Mouse (Mus musculus) embryonic facial prominence, embryonic 13.5 days (tissue): ENCODE data around the gene Knstrn. TPM values are rescaled to one million over a fixed set of nuclear protein-coding genes. Genes with fewer than 3 reads are reported as not detected.

Source experiments
- ATAC-seq: fragments of 200-750 bp; cut with Nextera tagmentation; 2 replicates; pipeline ENCODE4 v1.8.0; 2017; ENCODE audit warnings: low read depth; ENCODE audit not compliant: insufficient number of reproducible peaks, insufficient read depth, low FRiP score, low TSS enrichment
- H3K27ac ChIP-seq: fragments of 300-500 bp; sonication (generic); 2 replicates; pipeline ENCODE4 v1.5.1; 2015; ENCODE audit warnings: moderate library complexity, mild to moderate bottlenecking, inconsistent platforms
- H3K27me3 ChIP-seq: fragments of 300-500 bp; sonication (generic); 2 replicates; pipeline ENCODE4 v1.6.1; 2015; ENCODE audit warnings: mild to moderate bottlenecking, inconsistent platforms
- H3K36me3 ChIP-seq: fragments of 300-500 bp; sonication (generic); 2 replicates; pipeline ENCODE4 v1.6.1; 2015; ENCODE audit warnings: mild to moderate bottlenecking, inconsistent platforms
- H3K4me1 ChIP-seq: fragments of 300-500 bp; sonication (generic); 2 replicates; pipeline ENCODE4 v1.6.1; 2015; ENCODE audit warnings: inconsistent platforms
- H3K4me2 ChIP-seq: fragments of 300-500 bp; sonication (generic); 2 replicates; pipeline ENCODE4 v1.6.1; 2015; ENCODE audit warnings: moderate library complexity, mild to moderate bottlenecking, inconsistent platforms
- H3K4me3 ChIP-seq: fragments of 300-500 bp; sonication (generic); 2 replicates; pipeline ENCODE4 v1.5.1; 2015; ENCODE audit warnings: mild to moderate bottlenecking, inconsistent platforms
- H3K9ac ChIP-seq: fragments of 300-500 bp; sonication (generic); 2 replicates; pipeline ENCODE4 v1.6.1; 2015; ENCODE audit warnings: mild to moderate bottlenecking, inconsistent platforms
- H3K9me3 ChIP-seq: fragments of 300-500 bp; sonication (generic); 2 replicates; pipeline ENCODE4 v1.6.1; 2016; ENCODE audit warnings: inconsistent platforms
- WGBS: fragments of 180-500 bp; shearing (Covaris S2); methylation state at CpG from one replicate; pipeline ENCODE4 v1.1.7; 2015; ENCODE audit warnings: mixed read lengths; 5-methylcytosine and 5-hydroxymethylcytosine counted together
- polyA plus RNA-seq: library from polyadenylated mRNA; unstranded; fragments of >200 nt; fragmentation: Nextera tagmentation; extraction: Ambion mirVana; gene quantifications from 2 replicates; pipeline ENCODE4 v1.2.1, GENCODE M21; 2015

Knstrn gene
- polyA plus RNA-seq = 99.6 and 115 TPM in 2 replicates

DNA sequence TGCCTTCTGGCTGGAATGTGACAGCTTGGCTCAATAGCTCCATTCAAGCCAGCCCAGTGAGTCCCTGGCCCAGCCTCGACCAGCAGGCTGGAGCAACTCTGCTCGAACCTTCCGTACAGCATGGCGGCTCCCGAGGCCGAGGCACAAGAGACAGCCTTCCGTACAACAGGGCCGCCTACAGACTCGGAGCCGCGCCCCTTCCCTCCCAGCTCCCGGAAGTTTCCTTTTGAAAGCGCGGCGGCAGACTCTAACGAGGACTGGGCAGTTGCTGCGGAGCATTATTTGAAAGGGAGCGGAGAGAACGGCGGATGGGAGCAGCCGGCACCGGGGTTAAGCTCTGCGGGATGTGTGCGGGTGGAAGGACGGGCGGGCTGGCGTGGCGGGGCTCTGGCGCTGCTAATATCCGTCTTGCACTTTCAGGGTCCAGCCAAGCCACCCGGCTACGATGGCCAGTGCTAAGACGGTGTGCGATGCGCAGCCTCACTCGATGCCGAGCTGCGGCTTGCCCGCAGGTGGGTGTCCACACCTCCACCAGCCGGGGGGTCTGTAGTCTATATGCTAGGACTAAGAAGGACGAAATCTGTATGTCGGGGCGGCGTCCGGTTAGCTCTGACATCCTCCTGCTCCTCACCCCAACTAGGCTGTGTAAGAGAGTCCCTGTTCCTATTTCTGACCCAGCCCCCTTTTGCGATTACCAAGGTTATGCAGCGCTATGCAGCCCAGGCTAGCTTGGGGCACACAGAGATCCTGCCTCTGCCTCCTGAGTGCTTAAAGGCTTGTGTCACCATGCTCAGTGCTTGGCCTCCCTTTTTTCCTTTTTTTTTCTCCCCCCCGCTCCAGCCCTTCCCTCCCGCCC, at the start of gene Knstrn:
Gene Knstrn (plus strand): TSS at position 23 of the 856 bp plus-strand sequence.
- Histone ChIP-seq H3K9me3 (no peaks in the 10 kb centered on the region), H3K36me3 (peaks cover 25% of the 10 kb centered on the region), H3K27ac (peak within 1 kb of the TSS; percentile 61), H3K27me3 (no peaks in the 10 kb centered on the region), H3K9ac (peak within 1 kb of the TSS; percentile 83), H3K4me3 (peak within 1 kb of the TSS; percentile 82), H3K4me2 (peak within 1 kb of the TSS; percentile 75), H3K4me1 (peaks cover 16% of the 10 kb centered on the region)
- WGBS = under 1% methylated on average over 49 of the region's 49 CpGs
- ATAC-seq = peak; percentile 87

- Histone ChIP-seq H3K4me2 (no peak overlapping the region; the same call in 1 of the 2 replicates), H3K36me3 (no peaks in the 10 kb centered on the region), H3K27ac (no peak overlapping the region), H3K9me3 (no peaks in the 10 kb centered on the region), H3K9ac (no peak overlapping the region), H3K4me3 (no peak overlapping the region), H3K4me1 (peaks cover 42% of the 10 kb centered on the region), H3K27me3 (peaks cover 10% of the 10 kb centered on the region; the same call in 1 of the 2 replicates)
- no peak for ATAC-seq
- 16% methylated on average over 11 of the region's 11 CpGs for WGBS
Observed at GRCm38 (mm10) chr2:118764094-118764831, 49.5 kb upstream of the Knstrn start.

DNA sequence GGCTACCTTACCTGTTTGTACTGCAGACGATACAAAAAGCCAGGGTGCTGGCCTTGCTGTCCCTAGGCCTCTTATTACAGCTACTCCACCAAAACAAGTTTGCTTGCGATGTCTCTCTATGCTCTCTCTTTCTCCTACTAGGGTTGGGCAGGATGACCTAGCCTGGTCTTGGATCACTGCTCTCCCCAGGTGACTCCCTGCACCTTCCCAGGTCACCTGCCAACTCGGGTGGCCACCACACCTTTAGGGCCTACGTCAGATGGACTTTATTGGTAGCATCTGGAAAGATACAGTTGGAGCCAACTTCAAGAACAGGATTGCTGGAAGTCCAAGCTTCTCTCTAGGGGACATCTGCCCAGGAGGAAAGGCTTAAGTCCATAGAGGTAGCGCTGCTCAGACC, 48.9 kb upstream of the Knstrn start:
- 78% methylated on average over 5 of the region's 5 CpGs for WGBS
- no peak overlapping the region for H3K9ac ChIP-seq
- H3K4me3 ChIP-seq = no peak overlapping the region
- no peaks in the 10 kb centered on the region for H3K36me3 ChIP-seq
- H3K9me3 ChIP-seq = no peaks in the 10 kb centered on the region
- H3K27ac ChIP-seq = no peak overlapping the region
- 0 out of 2 replicates have a peak, but pooled peaks cover 6% of the 10 kb centered on the region for H3K27me3 ChIP-seq
- peaks cover 36% of the 10 kb centered on the region for H3K4me1 ChIP-seq
- H3K4me2 ChIP-seq = no peak overlapping the region
- no peak for ATAC-seq

DNA sequence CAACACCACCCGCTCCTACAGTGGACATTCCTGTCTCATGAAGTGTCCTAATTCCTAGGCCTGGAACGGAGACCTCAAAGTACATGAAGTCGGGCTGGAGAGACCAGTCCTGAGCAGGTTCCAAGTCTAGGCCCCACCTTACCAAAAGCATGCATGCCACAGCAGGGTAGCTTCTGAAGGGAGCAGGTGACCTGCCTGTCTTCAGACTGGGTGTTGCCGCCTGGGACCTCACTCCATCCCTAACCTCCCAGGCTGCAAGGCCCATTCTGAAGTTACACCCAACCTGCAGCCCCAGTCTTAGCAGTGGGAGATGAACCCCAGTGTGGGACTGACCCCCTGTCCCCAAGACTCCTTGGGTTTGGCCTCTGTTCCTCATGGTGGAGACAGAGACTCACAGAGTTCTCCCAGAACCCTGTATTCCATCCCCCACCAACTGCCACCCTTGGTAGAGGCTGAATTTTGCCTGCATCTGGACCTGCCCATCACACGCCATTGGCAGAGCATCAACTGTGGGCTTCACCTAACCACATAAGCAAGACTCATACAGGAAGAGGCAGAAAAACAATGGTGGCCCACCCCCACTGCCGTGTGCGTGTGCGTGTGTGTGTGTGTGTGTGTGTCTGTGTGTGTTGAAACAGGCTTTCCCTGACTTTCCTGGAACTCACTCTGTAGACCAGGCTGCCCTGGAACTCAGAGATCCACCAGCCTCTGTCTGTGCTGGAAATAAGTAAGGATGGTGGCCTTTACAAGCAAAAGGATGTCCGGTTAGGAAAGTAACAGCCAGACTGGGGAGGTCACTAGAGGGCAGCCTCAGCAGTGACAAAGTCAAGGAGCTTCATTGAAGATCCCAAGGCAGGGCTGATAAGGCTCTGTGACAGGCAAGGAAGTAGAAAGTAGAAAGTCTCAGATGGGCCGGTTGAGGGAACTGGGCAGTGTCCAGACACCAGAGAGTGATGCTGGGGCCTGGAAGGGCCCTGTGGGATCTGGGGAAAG, 47.5 kb upstream of the Knstrn start:
- H3K4me1 ChIP-seq = peaks cover 28% of the 10 kb centered on the region
- H3K4me3 ChIP-seq = no peak overlapping the region
- WGBS = 76% methylated on average over 10 of the region's 10 CpGs
- H3K27me3 ChIP-seq = no peaks in the 10 kb centered on the region
- H3K9ac ChIP-seq = no peak overlapping the region
- no peak overlapping the region for H3K27ac ChIP-seq
- no peaks in the 10 kb centered on the region for H3K9me3 ChIP-seq
- ATAC-seq = no peak
- H3K36me3 ChIP-seq = no peaks in the 10 kb centered on the region
- H3K4me2 ChIP-seq = no peak overlapping the region

DNA sequence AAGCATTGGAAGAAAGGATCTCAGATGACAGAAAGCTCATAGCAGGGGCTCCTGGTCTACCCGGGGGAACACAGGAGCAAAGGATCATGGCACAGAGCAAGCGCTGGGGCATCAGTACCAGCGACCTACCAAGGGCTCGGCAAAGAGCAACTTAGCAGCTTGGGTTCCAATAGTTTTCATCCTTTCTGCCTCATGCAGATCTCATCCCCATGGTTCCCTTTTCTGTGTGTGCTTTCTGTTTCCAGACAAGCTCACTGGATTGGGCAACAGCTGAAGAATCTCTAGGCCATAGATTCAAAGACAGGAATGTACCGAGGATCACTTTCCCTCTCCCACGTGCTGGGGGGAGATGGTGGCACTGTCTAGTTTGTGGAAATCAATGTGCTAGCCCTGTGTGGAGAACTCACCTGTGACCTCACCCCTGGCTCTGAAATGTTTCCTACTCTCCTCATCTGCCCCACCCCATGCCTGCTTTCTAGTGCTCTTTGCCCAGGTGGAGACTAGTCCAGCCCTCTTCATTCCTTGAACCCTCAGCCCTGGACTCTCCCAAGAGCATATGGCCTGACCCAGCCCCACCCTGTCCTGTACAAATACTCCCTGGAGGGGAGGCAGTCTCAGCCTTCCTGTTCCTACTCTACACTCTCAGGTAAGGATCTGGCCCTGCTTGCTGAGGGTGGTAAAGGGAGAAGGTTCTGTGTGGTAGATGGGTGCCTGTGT, 41.5 kb upstream of the Knstrn start, which contains the start of gene Phgr1:
Gene Phgr1 (plus strand): TSS at position 612 of the 717 bp plus-strand sequence.
- no peaks in the 10 kb centered on the region for H3K36me3 ChIP-seq
- H3K27me3 ChIP-seq = no peaks in the 10 kb centered on the region; the same call in 1 of the 2 replicates
- H3K4me1 ChIP-seq = peaks cover 5% of the 10 kb centered on the region; the same call in 1 of the 2 replicates
- H3K9ac ChIP-seq = no peak within 1 kb of the TSS
- no peak within 1 kb of the TSS for H3K4me2 ChIP-seq
- WGBS = 74% methylated on average over 6 of the region's 6 CpGs
- no peak within 1 kb of the TSS for H3K27ac ChIP-seq
- no peak for ATAC-seq
- no peak within 1 kb of the TSS for H3K4me3 ChIP-seq
- H3K9me3 ChIP-seq = no peaks in the 10 kb centered on the region

DNA sequence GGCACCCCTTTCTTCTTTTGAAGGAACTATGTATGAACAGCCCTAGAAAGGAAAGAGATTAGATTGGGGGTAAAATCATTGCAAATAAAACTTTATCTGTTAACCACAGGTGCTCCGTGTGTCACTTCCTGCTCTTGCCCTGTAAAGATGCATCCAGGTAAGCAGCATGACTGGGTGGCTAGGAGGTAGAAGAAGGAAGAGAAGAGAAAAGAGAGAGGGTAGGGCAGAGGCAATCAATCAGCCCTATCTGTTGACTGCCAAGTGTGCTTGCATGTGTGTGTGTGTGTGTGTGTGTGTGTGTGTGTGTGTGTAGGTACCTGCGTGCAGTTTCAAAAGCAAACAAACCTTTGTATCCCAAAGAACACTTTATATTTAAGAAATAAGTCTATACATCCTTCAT, 39.3 kb upstream of the Knstrn start:
- 72% methylated on average over 2 of the region's 2 CpGs for WGBS
- no peak for ATAC-seq
- Histone ChIP-seq H3K9ac (no peak overlapping the region), H3K4me3 (no peak overlapping the region), H3K4me1 (peaks cover 11% of the 10 kb centered on the region), H3K27me3 (no peaks in the 10 kb centered on the region; the same call in 1 of the 2 replicates), H3K9me3 (no peaks in the 10 kb centered on the region), H3K4me2 (no peak overlapping the region), H3K36me3 (no peaks in the 10 kb centered on the region), H3K27ac (no peak overlapping the region)

DNA sequence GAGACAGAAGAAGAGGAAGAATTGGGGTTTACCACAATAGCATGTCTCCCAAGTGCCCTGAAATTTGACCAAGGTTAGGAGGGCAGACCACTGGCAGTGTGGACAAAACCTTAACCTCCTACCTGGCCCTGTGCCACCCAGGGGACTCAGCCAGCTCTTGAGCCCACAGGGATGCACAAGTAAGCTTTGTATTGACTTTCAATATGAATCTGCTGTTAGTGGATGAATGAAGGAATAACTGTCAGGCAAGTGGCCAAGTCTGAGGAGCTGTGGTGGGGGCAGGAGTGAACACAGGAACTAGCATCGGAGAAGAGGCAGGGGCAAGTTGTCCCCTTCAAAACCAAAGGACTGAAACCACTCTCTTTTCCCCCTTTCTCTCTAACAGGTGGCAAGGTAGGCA, 38.4 kb upstream of the Knstrn start:
- Histone ChIP-seq H3K4me3 (no peak overlapping the region), H3K27me3 (peaks cover 6% of the 10 kb centered on the region), H3K4me2 (no peak overlapping the region), H3K27ac (no peak overlapping the region), H3K4me1 (peaks cover 18% of the 10 kb centered on the region), H3K9ac (no peak overlapping the region), H3K36me3 (no peaks in the 10 kb centered on the region), H3K9me3 (no peaks in the 10 kb centered on the region)
- WGBS = 56% methylated on average over 1 of the region's 1 CpGs
- ATAC-seq = no peak

- ATAC-seq = no peak
- Histone ChIP-seq H3K27ac (no peak overlapping the region), H3K27me3 (peaks cover 10% of the 10 kb centered on the region), H3K4me2 (no peak overlapping the region), H3K4me3 (no peak overlapping the region), H3K9ac (no peak overlapping the region), H3K9me3 (no peaks in the 10 kb centered on the region), H3K4me1 (peaks cover 18% of the 10 kb centered on the region), H3K36me3 (no peaks in the 10 kb centered on the region)
- WGBS = 77% methylated on average over 4 of the region's 4 CpGs
Observed at GRCm38 (mm10) chr2:118775846-118776245, 38.0 kb upstream of the Knstrn start.

DNA sequence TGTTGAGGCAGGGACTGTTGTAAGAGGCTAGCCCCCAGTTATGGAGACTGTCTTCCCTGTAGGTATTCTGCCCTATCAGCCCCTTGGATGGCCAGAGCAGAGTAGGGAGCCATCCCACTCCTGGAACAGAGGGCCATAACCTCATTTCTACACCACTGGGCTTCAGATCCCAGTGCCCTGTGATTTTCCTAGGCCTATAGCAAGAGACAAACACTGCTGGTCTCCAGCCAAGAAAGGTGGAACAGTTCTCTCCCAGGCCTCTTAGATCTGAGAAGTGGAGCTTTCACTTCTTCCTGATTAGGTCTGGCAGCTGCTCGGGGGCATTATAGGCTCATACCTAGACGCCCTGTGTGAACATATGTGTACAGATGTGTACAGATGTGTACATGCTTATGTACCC, 37.5 kb upstream of the Knstrn start:
- 66% methylated on average over 2 of the region's 2 CpGs for WGBS
- Histone ChIP-seq H3K4me1 (peaks cover 18% of the 10 kb centered on the region), H3K4me2 (no peak overlapping the region), H3K4me3 (no peak overlapping the region), H3K9me3 (no peaks in the 10 kb centered on the region), H3K27ac (no peak overlapping the region), H3K36me3 (no peaks in the 10 kb centered on the region), H3K27me3 (peaks cover 13% of the 10 kb centered on the region), H3K9ac (no peak overlapping the region)
- no peak for ATAC-seq

- Histone ChIP-seq H3K27me3 (peaks cover 13% of the 10 kb centered on the region), H3K4me1 (peaks cover 18% of the 10 kb centered on the region), H3K9me3 (no peaks in the 10 kb centered on the region), H3K4me3 (no peak overlapping the region), H3K9ac (no peak overlapping the region), H3K4me2 (no peak overlapping the region), H3K36me3 (no peaks in the 10 kb centered on the region), H3K27ac (no peak overlapping the region)
- ATAC-seq = no peak
- 74% methylated on average over 4 of the region's 4 CpGs for WGBS
Observed at GRCm38 (mm10) chr2:118778418-118778817, 35.4 kb upstream of the Knstrn start.
